Mouse (Mus musculus) lung, postnatal 0 days (tissue): ENCODE data around the gene Traf7. TPM values are rescaled to one million over a fixed set of nuclear protein-coding genes. Genes with fewer than 3 reads are reported as not detected.
A peak's percentile ranks its signal among the peaks of the same experiment; 100 is the strongest.

Source experiments
- ATAC-seq: fragments of 200-750 bp; cut with Nextera tagmentation; 2 replicates; pipeline ENCODE4 v1.8.0; 2017; ENCODE audit warnings: moderate library complexity
- DNase-seq: peaks from one replicate; pipeline ENCODE4 v3.0.0-alpha.2; 2016; ENCODE audit warnings: low spot score
- H3K27ac ChIP-seq: fragments of 300-500 bp; sonication (generic); 2 replicates; pipeline ENCODE4 v1.5.1; 2014; ENCODE audit warnings: antibody characterized with exemption, mild to moderate bottlenecking, low read length, mixed read lengths
- H3K27me3 ChIP-seq: fragments of 300-500 bp; sonication (generic); replicated peaks from 2 replicates; pipeline ENCODE4 v1.6.1; 2014; ENCODE audit warnings: low read length, mixed read lengths; ENCODE audit not compliant: insufficient read depth
- H3K36me3 ChIP-seq: fragments of 300-500 bp; sonication (generic); 2 replicates; pipeline ENCODE4 v1.6.1; 2014; ENCODE audit warnings: low read length, mixed read lengths; ENCODE audit not compliant: insufficient read depth
- H3K4me1 ChIP-seq: fragments of 300-500 bp; sonication (generic); 2 replicates; pipeline ENCODE4 v1.6.1; 2014; ENCODE audit warnings: antibody characterized with exemption, low read depth, low read length, mixed read lengths; ENCODE audit not compliant: insufficient read depth
- H3K4me2 ChIP-seq: fragments of 300-500 bp; sonication (generic); replicated peaks from 2 replicates; pipeline ENCODE4 v1.6.1; 2014; ENCODE audit warnings: low read depth, mild to moderate bottlenecking, low read length, moderate library complexity, mixed read lengths
- H3K4me3 ChIP-seq: fragments of 300-500 bp; sonication (generic); 2 replicates; pipeline ENCODE4 v1.5.1; 2014; ENCODE audit warnings: low read depth, low read length
- H3K9ac ChIP-seq: fragments of 300-500 bp; sonication (generic); replicated peaks from 2 replicates; pipeline ENCODE4 v1.6.1; 2014; ENCODE audit warnings: low read depth, mild to moderate bottlenecking
- H3K9me3 ChIP-seq: fragments of 300-500 bp; sonication (generic); 2 replicates; pipeline ENCODE4 v1.6.1; 2016; ENCODE audit warnings: low read length, mixed read lengths
- CTCF ChIP-seq: IDR thresholded peaks from 2 replicates; pipeline ENCODE4 v1.5.1; 2016; ENCODE audit warnings: antibody characterized with exemption, mild to moderate bottlenecking
- EP300 ChIP-seq: IDR thresholded peaks from 2 replicates; pipeline ENCODE4 v1.6.1; 2016; ENCODE audit warnings: antibody characterized with exemption, mild to moderate bottlenecking, control low read depth
- WGBS: fragments of 180-500 bp; shearing (Covaris S2); extraction: QIAGEN DNeasy Blood & Tissue Kit; methylation state at CpG from one replicate; pipeline ENCODE4 v1.1.7; 2014; 5-methylcytosine and 5-hydroxymethylcytosine counted together
- polyA plus RNA-seq: library from polyadenylated mRNA; unstranded; fragments of >200 nt; fragmentation: Nextera tagmentation; extraction: Ambion mirVana; gene quantifications from 2 replicates; pipeline ENCODE4 v1.2.1, GENCODE M21; 2015

Gene Traf7
- polyA plus RNA-seq, 1 experiment from 2014 or later, result 66.8 TPM

DNA sequence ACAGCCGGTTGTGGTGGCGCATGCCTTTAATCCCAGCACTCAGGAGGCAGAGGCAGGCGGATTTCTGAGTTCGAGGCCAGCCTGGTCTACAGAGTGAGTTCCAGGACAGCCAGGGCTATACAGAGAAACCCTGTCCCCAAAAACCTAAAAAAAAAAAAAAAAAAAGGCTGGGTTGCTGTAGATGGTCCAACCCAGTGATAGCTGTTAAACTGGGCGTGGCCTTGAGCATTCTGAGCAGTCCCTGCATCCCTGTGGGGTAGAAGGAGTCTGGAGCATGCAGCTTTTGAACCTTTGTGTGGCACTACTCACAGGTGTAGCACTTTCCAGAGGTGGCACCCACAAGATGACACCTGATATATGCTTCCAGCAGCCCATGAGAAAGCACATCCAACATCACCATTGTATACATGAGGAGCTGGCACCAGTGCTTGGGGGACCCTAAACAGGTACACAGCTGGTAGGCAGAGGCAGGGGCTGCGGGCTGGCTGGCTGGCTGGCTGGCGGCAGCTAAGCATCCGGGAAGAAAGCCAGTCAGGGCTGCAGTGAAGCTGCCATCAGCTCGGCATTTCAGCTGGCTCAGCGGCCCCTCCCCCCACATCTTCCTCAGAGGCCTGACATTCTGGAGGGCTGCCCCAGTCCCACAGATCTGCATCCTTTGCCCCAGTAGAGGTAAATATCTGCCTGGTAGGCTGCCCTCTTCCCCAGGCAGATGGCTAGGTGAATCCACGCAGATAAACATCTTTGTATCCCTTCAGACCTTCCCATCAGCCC is 42.5 kb downstream of the Traf7 start:
- Histone ChIP-seq H3K9me3 (no peaks in the 10 kb centered on the region), H3K4me1 (peaks cover 5% of the 10 kb centered on the region; the same call in 1 of the 2 replicates), H3K9ac (no peak overlapping the region), H3K36me3 (no peaks in the 10 kb centered on the region), H3K27me3 (peaks cover 7% of the 10 kb centered on the region; the same call in 1 of the 2 replicates), H3K4me3 (no peak overlapping the region), H3K4me2 (no peak overlapping the region), H3K27ac (no peak overlapping the region)
- TF ChIP-seq EP300 (no peak), CTCF (no peak)
- no peak for ATAC-seq
- WGBS, result 51% methylated on average over 11 of the region's 11 CpGs
- DNase-seq, result no peak

DNA sequence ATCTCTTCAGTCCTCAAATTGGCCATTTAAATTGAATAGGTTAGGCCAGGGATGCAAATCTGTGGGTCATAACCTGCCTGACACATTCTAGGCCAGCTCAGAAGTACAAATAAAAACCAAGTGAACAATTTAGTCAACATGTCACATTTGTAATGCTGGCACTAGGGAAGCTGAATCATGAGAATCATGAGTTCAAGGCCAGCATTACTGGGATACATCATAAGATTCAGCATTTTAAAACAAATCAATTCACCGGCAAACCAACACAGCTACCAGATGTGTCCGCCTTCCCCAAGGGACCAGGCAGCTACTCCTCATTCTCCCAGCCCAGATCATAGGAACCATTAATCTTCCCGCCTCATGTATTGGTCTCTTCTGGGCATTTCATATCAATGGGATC is 44.2 kb downstream of the Traf7 start:
- H3K36me3 ChIP-seq, result no peaks in the 10 kb centered on the region
- H3K9me3 ChIP-seq, result no peaks in the 10 kb centered on the region
- ATAC-seq (no peak), DNase-seq (no peak)
- H3K27ac ChIP-seq, result no peak overlapping the region
- no peak overlapping the region for H3K9ac ChIP-seq
- 95% methylated on average over 3 of the region's 3 CpGs for WGBS
- H3K4me2 ChIP-seq, result no peak overlapping the region
- H3K4me1 ChIP-seq, result no peaks in the 10 kb centered on the region
- TF ChIP-seq CTCF, result no peak
- no peak for TF ChIP-seq EP300
- no peaks in the 10 kb centered on the region for H3K27me3 ChIP-seq
- H3K4me3 ChIP-seq, result no peak overlapping the region

DNA sequence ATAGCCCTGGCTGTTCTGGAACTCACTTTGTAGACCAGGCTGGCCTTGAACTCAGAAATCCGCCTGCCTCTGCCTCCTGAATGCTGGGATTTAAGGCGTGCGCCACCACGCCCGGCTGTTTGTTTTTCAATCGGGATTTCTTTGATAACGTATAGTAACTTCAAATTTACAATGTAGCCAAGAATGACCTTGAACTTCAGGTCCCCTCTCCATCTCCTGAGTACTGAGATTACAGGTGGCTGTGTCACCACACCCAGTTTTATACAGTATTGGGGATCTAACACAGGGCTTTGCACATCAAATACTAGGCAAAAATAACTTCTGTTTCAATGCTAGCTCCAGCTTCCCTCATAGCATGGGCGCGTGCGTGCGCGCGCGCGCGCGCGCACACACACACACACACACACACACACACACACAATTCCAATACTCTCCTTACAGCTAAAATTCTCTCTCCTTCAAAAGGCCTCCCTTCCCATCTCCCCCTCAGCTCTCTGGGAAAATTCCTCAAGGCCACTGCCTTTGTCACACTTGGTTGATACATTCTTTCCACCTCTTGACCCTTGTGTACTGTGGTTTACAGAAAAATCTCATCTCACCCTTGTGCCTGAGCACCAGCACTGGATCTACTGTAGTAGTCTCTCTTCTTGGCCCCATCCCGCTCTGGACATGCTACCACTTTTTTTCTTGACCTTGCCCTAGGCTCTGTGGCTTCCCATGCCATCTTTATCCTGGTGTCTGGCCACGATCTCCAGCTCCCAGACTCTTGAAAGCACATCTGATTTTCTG is 46.5 kb downstream of the Traf7 start:
- Histone ChIP-seq H3K4me1 (peaks cover 8% of the 10 kb centered on the region; the same call in 1 of the 2 replicates), H3K4me3 (no peak overlapping the region), H3K4me2 (no peak overlapping the region), H3K36me3 (peaks cover 2% of the 10 kb centered on the region; the same call in 1 of the 2 replicates), H3K9me3 (no peaks in the 10 kb centered on the region), H3K27me3 (no peaks in the 10 kb centered on the region), H3K9ac (no peak overlapping the region), H3K27ac (no peak overlapping the region)
- ATAC-seq, result no peak
- no peak for TF ChIP-seq EP300
- DNase-seq, result no peak
- 86% methylated on average over 20 of the region's 20 CpGs for WGBS

DNA sequence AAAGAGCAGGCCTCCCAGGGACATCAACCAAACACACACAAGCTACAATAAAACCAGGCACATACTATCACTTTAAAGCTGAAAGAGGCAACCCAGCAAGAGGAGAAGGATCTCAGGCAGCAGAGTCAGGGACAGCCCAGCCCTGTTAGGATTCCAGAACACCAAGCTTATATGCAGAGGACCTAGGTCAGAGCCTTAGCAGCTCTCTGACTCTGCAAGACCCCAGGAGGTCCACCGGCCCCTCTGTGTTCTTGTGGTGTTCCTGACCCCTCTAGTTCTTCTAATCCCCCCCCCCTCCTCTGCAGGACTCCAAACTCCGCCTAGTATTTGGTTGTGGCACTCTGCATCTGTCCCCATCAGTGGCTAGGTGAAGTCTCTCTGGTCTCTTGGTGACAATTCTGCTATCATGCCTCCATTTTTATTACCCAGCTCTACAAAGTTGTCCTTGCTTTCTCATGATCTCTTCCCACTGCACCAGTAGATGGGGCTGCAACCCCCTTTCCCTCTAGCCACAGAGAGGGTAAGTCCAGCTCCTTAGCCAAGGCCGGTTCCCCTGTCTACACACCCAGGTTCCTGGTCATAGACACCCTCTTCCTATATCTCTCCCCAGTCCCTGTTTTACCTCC is 47.4 kb downstream of the Traf7 start:
- peak; percentile 51 for TF ChIP-seq CTCF
- TF ChIP-seq EP300, result no peak
- H3K36me3 ChIP-seq, result peaks cover 11% of the 10 kb centered on the region; the same call in 1 of the 2 replicates
- H3K27ac ChIP-seq, result no peak overlapping the region
- peaks cover 8% of the 10 kb centered on the region; the same call in 1 of the 2 replicates for H3K4me1 ChIP-seq
- no peak overlapping the region for H3K4me2 ChIP-seq
- no peak overlapping the region for H3K4me3 ChIP-seq
- peak; percentile 16 for DNase-seq
- ATAC-seq, result no peak
- no peaks in the 10 kb centered on the region for H3K27me3 ChIP-seq
- no peaks in the 10 kb centered on the region for H3K9me3 ChIP-seq
- WGBS, result 41% methylated on average over 3 of the region's 3 CpGs
- no peak overlapping the region for H3K9ac ChIP-seq

DNA sequence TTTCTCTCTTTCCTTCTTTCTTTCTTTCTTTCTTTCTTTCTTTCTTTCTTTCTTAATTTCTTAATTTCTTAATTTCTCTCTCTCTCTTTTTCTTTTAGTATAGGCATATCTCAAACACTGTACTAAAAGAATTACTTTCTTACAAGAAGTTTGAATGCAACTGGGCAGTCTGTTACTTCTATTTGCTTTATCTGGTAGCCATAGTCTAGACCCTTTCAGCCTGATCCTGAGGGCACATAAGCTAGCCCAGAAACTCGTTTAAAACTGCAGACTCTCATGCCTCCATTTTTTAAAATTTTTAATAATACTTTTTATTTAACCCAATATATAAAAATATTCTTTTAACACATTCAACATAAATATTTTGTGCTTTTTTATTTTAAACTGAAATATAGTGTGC is 48.3 kb downstream of the Traf7 start:
- peaks cover 8% of the 10 kb centered on the region; the same call in 1 of the 2 replicates for H3K4me1 ChIP-seq
- H3K36me3 ChIP-seq, result peaks cover 17% of the 10 kb centered on the region; the same call in 1 of the 2 replicates
- no peak overlapping the region; the same call in 1 of the 2 replicates for H3K4me2 ChIP-seq
- no peak overlapping the region for H3K9ac ChIP-seq
- DNase-seq (no peak), ATAC-seq (no peak)
- 13% methylated on average over 1 of the region's 1 CpGs for WGBS
- no peak for TF ChIP-seq CTCF
- no peak for TF ChIP-seq EP300
- H3K27me3 ChIP-seq, result no peaks in the 10 kb centered on the region
- H3K4me3 ChIP-seq, result peak overlapping the region; percentile 91; the same call in 1 of the 2 replicates
- H3K9me3 ChIP-seq, result no peaks in the 10 kb centered on the region
- H3K27ac ChIP-seq, result no peak overlapping the region
